11 mouse cellular contexts compared by ENCODE assay signal in genomic region chr14:5880241-5880640, GRCm38 (mm10). TPM values are rescaled to one million over a fixed set of nuclear protein-coding genes. Genes with fewer than 3 reads are reported as not detected.
DNase-seq lines count a peak whose midpoint lies in the region; ATAC-seq and TF ChIP-seq lines count a peak whose summit lies in the region.
"Not testable (repeated sequence)": the region's sequence is repeated elsewhere in the genome, so short reads cannot be mapped to it uniquely, and the experiment has no call there.
"Had no signal": no experiment of that assay in that cellular context is flagged by ENCODE, and none has a peak within 500 bp of the region (broad histone marks: within the 10 kb centered on the region; RNA-seq: fewer than 3 reads in every experiment).

Gene Gm8237 (minus strand): TSS chr14:5880382.

- H3K4me1 ChIP-seq in forebrain, postnatal 0 days (ENCODE audit: insufficient read depth); hindbrain, embryonic 13.5 days (replicated peaks); kidney, postnatal 0 days (replicated peaks; ENCODE audit: insufficient read depth, low read length); liver, embryonic 12.5 days; midbrain, embryonic 15.5 days; stomach, embryonic 14.5 days (ENCODE audit: control insufficient read depth, insufficient read depth, low read length): not testable (repeated sequence)

- not testable (repeated sequence) for H3K9me3 ChIP-seq in forebrain, postnatal 0 days (ENCODE audit: low read length); hindbrain, embryonic 13.5 days; kidney, postnatal 0 days (replicated peaks; ENCODE audit: low read length); liver, embryonic 12.5 days (replicated peaks); midbrain, embryonic 15.5 days; stomach, embryonic 14.5 days (ENCODE audit: control insufficient read depth, low read depth, low read length)

- not testable (repeated sequence) for H3K27me3 ChIP-seq in forebrain, postnatal 0 days (ENCODE audit: insufficient read depth, low read length); hindbrain, embryonic 13.5 days; kidney, postnatal 0 days (ENCODE audit: insufficient read depth, low read length); midbrain, embryonic 15.5 days (replicated peaks); stomach, embryonic 14.5 days (ENCODE audit: control insufficient read depth, insufficient read depth, low read length)
- peaks cover 11% of the 10 kb centered on the region for H3K27me3 ChIP-seq in liver, embryonic 12.5 days (replicated peaks)

- H3K4me2 ChIP-seq in forebrain, postnatal 0 days (ENCODE audit: low read depth), result peak within 1 kb of the TSS; percentile 87
- peak within 1 kb of the TSS; percentile 81 for H3K4me2 ChIP-seq in hindbrain, embryonic 13.5 days
- peak within 1 kb of the TSS; percentile 49 for H3K4me2 ChIP-seq in kidney, postnatal 0 days (ENCODE audit: low read length)
- H3K4me2 ChIP-seq in liver, embryonic 12.5 days, result peak within 1 kb of the TSS; percentile 49
- H3K4me2 ChIP-seq in midbrain, embryonic 15.5 days, result peak within 1 kb of the TSS; percentile 86
- peak within 1 kb of the TSS; percentile 46 for H3K4me2 ChIP-seq in stomach, embryonic 14.5 days (replicated peaks; ENCODE audit: low read depth, low read length)

- 4% methylated on average over 7 of the region's 22 CpGs for WGBS in forebrain, postnatal 0 days
- 3% methylated on average over 21 of the region's 22 CpGs for WGBS in hindbrain, embryonic 13.5 days
- WGBS in kidney, postnatal 0 days, result 2% methylated on average over 7 of the region's 22 CpGs
- 4% methylated on average over 15 of the region's 22 CpGs for WGBS in liver, embryonic 12.5 days (ENCODE audit: insufficient replicate concordance)
- WGBS in midbrain, embryonic 15.5 days, result 1% methylated on average over 10 of the region's 22 CpGs
- WGBS in stomach, embryonic 14.5 days, result 2% methylated on average over 15 of the region's 22 CpGs

- peak within 1 kb of the TSS; percentile 56 for H3K9ac ChIP-seq in forebrain, postnatal 0 days
- H3K9ac ChIP-seq in hindbrain, embryonic 13.5 days, result peak within 1 kb of the TSS; percentile 74
- H3K9ac ChIP-seq in kidney, postnatal 0 days (ENCODE audit: low read depth, low read length); liver, embryonic 12.5 days; stomach, embryonic 14.5 days (replicated peaks; ENCODE audit: low read depth, low read length): not testable (repeated sequence)
- H3K9ac ChIP-seq in midbrain, embryonic 15.5 days, result peak within 1 kb of the TSS; percentile 60

- H3K4me3 ChIP-seq in forebrain, postnatal 0 days (ENCODE audit: low read depth, low read length), result peak within 1 kb of the TSS; percentile 40
- H3K4me3 ChIP-seq in hindbrain, embryonic 13.5 days, result peak within 1 kb of the TSS; percentile 51
- not testable (repeated sequence) for H3K4me3 ChIP-seq in kidney, postnatal 0 days (replicated peaks; ENCODE audit: low read depth, low read length); liver, embryonic 12.5 days
- peak within 1 kb of the TSS; percentile 51 for H3K4me3 ChIP-seq in midbrain, embryonic 15.5 days
- peak within 1 kb of the TSS; percentile 25 for H3K4me3 ChIP-seq in stomach, embryonic 14.5 days (ENCODE audit: low read depth, low read length)

- TF ChIP-seq CTCF in forebrain, postnatal 0 days (IDR thresholded peaks at IDR 0.05; ENCODE audit: low read depth); kidney, postnatal 0 days (IDR thresholded peaks at IDR 0.05; ENCODE audit: low read depth): not testable (repeated sequence)

- not testable (repeated sequence) for H3K36me3 ChIP-seq in forebrain, postnatal 0 days (ENCODE audit: insufficient read depth); hindbrain, embryonic 13.5 days; kidney, postnatal 0 days (ENCODE audit: insufficient read depth, low read length); liver, embryonic 12.5 days; midbrain, embryonic 15.5 days (replicated peaks); stomach, embryonic 14.5 days (ENCODE audit: control insufficient read depth, insufficient read depth, low read length)

- peak; percentile 43; the same call in 1 of the 2 replicates for ATAC-seq in forebrain, postnatal 0 days
- peak; percentile 69; the same call in 1 of the 2 replicates for ATAC-seq in hindbrain, embryonic 13.5 days (ENCODE audit: low FRiP score)
- ATAC-seq in kidney, postnatal 0 days (replicated peaks; ENCODE audit: low FRiP score, low read depth); liver, embryonic 12.5 days; stomach, embryonic 14.5 days (ENCODE audit: insufficient number of reproducible peaks, insufficient read depth, low FRiP score, low read depth): not testable (repeated sequence)
- ATAC-seq in midbrain, embryonic 15.5 days (replicated peaks), result peak; percentile 83

- H3K27ac ChIP-seq in forebrain, postnatal 0 days (ENCODE audit: low read depth, low read length); hindbrain, embryonic 13.5 days; kidney, postnatal 0 days; liver, embryonic 12.5 days; midbrain, embryonic 15.5 days; stomach, embryonic 14.5 days (ENCODE audit: low read length): not testable (repeated sequence)

- peak; percentile 12 for DNase-seq in CD4-positive, CD25-positive, alpha-beta regulatory T cell, adult 2 months (ENCODE audit: low read depth, low spot score)
- DNase-seq in embryo, embryonic 9.5 days (ENCODE audit: extremely low spot score), result peak; percentile 17
- DNase-seq in forebrain, postnatal 0 days, result peak; percentile 19
- not testable (repeated sequence) for DNase-seq in kidney, postnatal 0 days (ENCODE audit: low spot score)

RNA-seq across cellular contexts. Expression of gene Gm8237, which starts in this region (rescaled TPM):
- total RNA-seq in forebrain, postnatal 0 days (2014; rRNA removed), result 0.29 and 2.3 TPM in 2 replicates
- polyA plus RNA-seq in forebrain, postnatal 0 days (2015; fragmentation: Nextera tagmentation; extraction: Ambion mirVana), result 0.30 and 0.98 TPM in 2 replicates
- polyA plus RNA-seq in hindbrain, embryonic 13.5 days (2015; fragmentation: Nextera tagmentation; extraction: Ambion mirVana), result 0.80 and 1.1 TPM in 2 replicates
- polyA plus RNA-seq in kidney, postnatal 0 days (2015; fragmentation: Nextera tagmentation; extraction: Ambion mirVana), result 0.09 TPM in 1 of 2 replicates, not detected in the other
- polyA plus RNA-seq in liver, embryonic 12.5 days (2016; fragmentation: Nextera tagmentation; extraction: Ambion mirVana), result not detected in 2 replicates
- polyA plus RNA-seq in midbrain, embryonic 15.5 days (2015; fragmentation: Nextera tagmentation; extraction: Ambion mirVana), result 1.5 and 2.0 TPM in 2 replicates
- 0.67 and 0.95 TPM in 2 replicates for polyA plus RNA-seq in stomach, embryonic 14.5 days (2014; fragmentation: Nextera tagmentation; extraction: Ambion mirVana)
- total RNA-seq: G1E; neutrophil, adult 5-6 weeks had no signal
- polyA plus RNA-seq: G1E, macrophage had no signal
